Mouse (Mus musculus): ENCODE measurements around the gene Vgll4. TPM values are rescaled to one million over a fixed set of nuclear protein-coding genes. Genes with fewer than 3 reads are reported as not detected.

Gene Vgll4
- polyA plus RNA-seq, 1 experiment from 2014 or later = 101 TPM

- DNase-seq (ENCODE audit: low spot score) (no peak), ATAC-seq (ENCODE audit: insufficient number of reproducible peaks, low FRiP score, low TSS enrichment, low read depth) (no peak)
- Histone ChIP-seq H3K9me3 (ENCODE audit: control insufficient read depth, low read length) (no peaks in the 10 kb centered on the region), H3K4me3 (ENCODE audit: low read depth, low read length) (no peak overlapping the region), H3K9ac (ENCODE audit: low read length) (no peak overlapping the region), H3K4me2 (ENCODE audit: low read depth, severe bottlenecking) (no peak overlapping the region), H3K36me3 (ENCODE audit: control insufficient read depth, insufficient read depth, low read length) (no peaks in the 10 kb centered on the region; the same call in 1 of the 2 replicates), H3K4me1 (ENCODE audit: control insufficient read depth, insufficient read depth, low read length) (0 out of 2 replicates have a peak, but pooled peaks cover 3% of the 10 kb centered on the region), H3K27me3 (ENCODE audit: control insufficient read depth, insufficient read depth, low read length) (no peaks in the 10 kb centered on the region), H3K27ac (replicated peaks; ENCODE audit: low read depth, low read length) (no peak overlapping the region)
- WGBS = 60% methylated on average over 3 of the region's 3 CpGs
Observed at GRCm38 (mm10) chr6:115006065-115006464, 36.3 kb upstream of the Vgll4 start.

DNA sequence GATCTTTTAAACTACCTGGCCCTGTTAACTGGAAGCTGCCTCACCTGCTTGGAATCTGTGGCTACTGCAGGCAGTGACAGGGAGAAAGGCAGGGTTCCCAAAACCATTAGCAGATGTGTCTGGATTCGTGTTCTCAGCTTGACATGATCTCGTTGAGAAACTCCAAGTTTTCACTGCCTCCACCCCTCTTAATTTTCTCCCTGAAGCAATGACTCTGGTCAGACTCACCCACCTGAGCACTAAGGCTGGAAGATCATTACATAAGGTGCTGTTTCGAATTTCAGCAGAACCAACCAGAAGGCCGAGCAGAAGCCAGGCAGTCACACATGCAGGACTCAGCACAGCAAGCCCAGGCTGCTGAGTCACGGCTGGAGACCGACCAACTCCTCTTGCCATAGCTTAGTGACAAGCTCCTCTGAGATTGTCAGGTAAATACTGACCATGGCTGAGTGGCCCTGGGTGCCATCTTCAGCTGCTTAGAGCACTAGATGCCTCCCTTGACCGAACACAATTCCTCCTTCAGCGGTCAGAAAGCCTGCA, 35.6 kb upstream of the Vgll4 start:
- H3K9ac ChIP-seq (ENCODE audit: low read length) = no peak overlapping the region
- no peak for DNase-seq (ENCODE audit: low spot score)
- 0 out of 2 replicates have a peak, but pooled peaks cover 3% of the 10 kb centered on the region for H3K4me1 ChIP-seq (ENCODE audit: control insufficient read depth, insufficient read depth, low read length)
- 84% methylated on average over 8 of the region's 8 CpGs for WGBS
- no peaks in the 10 kb centered on the region; the same call in 1 of the 2 replicates for H3K36me3 ChIP-seq (ENCODE audit: control insufficient read depth, insufficient read depth, low read length)
- no peak overlapping the region for H3K4me2 ChIP-seq (ENCODE audit: low read depth, severe bottlenecking)
- no peak for ATAC-seq (ENCODE audit: insufficient number of reproducible peaks, low FRiP score, low TSS enrichment, low read depth)
- H3K9me3 ChIP-seq (ENCODE audit: control insufficient read depth, low read length) = no peaks in the 10 kb centered on the region
- H3K27me3 ChIP-seq (ENCODE audit: control insufficient read depth, insufficient read depth, low read length) = no peaks in the 10 kb centered on the region
- H3K4me3 ChIP-seq (ENCODE audit: low read depth, low read length) = no peak overlapping the region
- no peak overlapping the region for H3K27ac ChIP-seq (replicated peaks; ENCODE audit: low read depth, low read length)

GRCm38 (mm10) chr6:115004636-115005035, 34.8 kb upstream of the Vgll4 start:
- no peaks in the 10 kb centered on the region; the same call in 1 of the 2 replicates for H3K36me3 ChIP-seq (ENCODE audit: control insufficient read depth, insufficient read depth, low read length)
- 89% methylated on average over 8 of the region's 8 CpGs for WGBS
- H3K9ac ChIP-seq (ENCODE audit: low read length) = no peak overlapping the region
- no peaks in the 10 kb centered on the region for H3K27me3 ChIP-seq (ENCODE audit: control insufficient read depth, insufficient read depth, low read length)
- 0 out of 2 replicates have a peak, but pooled peaks cover 3% of the 10 kb centered on the region for H3K4me1 ChIP-seq (ENCODE audit: control insufficient read depth, insufficient read depth, low read length)
- H3K4me2 ChIP-seq (ENCODE audit: low read depth, severe bottlenecking) = no peak overlapping the region
- no peak overlapping the region for H3K4me3 ChIP-seq (ENCODE audit: low read depth, low read length)
- H3K9me3 ChIP-seq (ENCODE audit: control insufficient read depth, low read length) = no peaks in the 10 kb centered on the region
- H3K27ac ChIP-seq (replicated peaks; ENCODE audit: low read depth, low read length) = no peak overlapping the region
- DNase-seq (ENCODE audit: low spot score) (no peak), ATAC-seq (ENCODE audit: insufficient number of reproducible peaks, low FRiP score, low TSS enrichment, low read depth) (no peak)

DNA sequence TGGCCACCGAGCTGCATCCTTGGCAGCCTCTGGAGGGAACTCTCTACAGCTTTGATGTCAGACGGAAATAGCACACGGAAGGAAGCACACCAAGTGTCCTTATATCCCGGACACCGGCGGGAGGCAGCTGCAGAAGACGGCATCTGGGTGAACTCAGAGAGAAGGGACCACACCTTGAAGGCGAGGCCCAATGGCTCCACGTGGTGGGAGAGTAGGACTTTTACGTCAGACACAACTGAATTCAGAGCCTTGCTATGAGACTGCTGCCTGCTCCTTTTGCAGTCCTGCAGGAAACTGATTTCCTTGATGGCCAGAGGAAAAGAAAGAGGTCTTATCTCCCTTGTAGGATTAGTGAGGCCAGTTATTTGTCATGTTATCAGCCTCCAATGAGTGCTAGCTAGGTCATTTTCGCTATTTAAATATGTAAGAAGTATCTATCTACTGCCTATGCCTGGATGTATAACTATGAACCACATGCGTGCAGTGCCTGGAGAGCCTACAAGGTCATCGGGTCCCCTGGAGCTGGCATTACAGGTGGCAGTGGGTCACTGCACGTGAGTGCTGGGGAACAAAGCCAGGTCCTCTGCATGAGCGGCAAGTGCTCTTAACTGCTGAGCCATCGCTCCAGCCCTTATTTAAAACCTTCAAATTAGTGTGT, 28.7 kb upstream of the Vgll4 start:
- WGBS = 77% methylated on average over 16 of the region's 16 CpGs
- no peaks in the 10 kb centered on the region for H3K36me3 ChIP-seq (ENCODE audit: control insufficient read depth, insufficient read depth, low read length)

GRCm38 (mm10) chr6:114997471-114997870, 27.7 kb upstream of the Vgll4 start:
- DNase-seq (ENCODE audit: low spot score) (peak; percentile 48), ATAC-seq (ENCODE audit: insufficient number of reproducible peaks, low FRiP score, low TSS enrichment, low read depth) (peak; percentile 36; the same call in 1 of the 2 replicates)
- Histone ChIP-seq H3K4me1 (ENCODE audit: control insufficient read depth, insufficient read depth, low read length) (peaks cover 18% of the 10 kb centered on the region; the same call in 1 of the 2 replicates), H3K36me3 (ENCODE audit: control insufficient read depth, insufficient read depth, low read length) (no peaks in the 10 kb centered on the region), H3K4me3 (ENCODE audit: low read depth, low read length) (no peak overlapping the region), H3K27ac (replicated peaks; ENCODE audit: low read depth, low read length) (no peak overlapping the region; the same call in 1 of the 2 replicates), H3K9me3 (ENCODE audit: control insufficient read depth, low read length) (no peaks in the 10 kb centered on the region), H3K4me2 (ENCODE audit: low read depth, severe bottlenecking) (no peak overlapping the region), H3K9ac (ENCODE audit: low read length) (no peak overlapping the region), H3K27me3 (ENCODE audit: control insufficient read depth, insufficient read depth, low read length) (no peaks in the 10 kb centered on the region)
- 10% methylated on average over 5 of the region's 5 CpGs for WGBS

More for the DNA sequence above, 28.7 kb upstream of the Vgll4 start:
- Histone ChIP-seq H3K4me2 (ENCODE audit: low read depth, severe bottlenecking) (no peak overlapping the region), H3K27ac (replicated peaks; ENCODE audit: low read depth, low read length) (no peak overlapping the region; the same call in 1 of the 2 replicates), H3K9ac (ENCODE audit: low read length) (no peak overlapping the region), H3K4me3 (ENCODE audit: low read depth, low read length) (no peak overlapping the region), H3K9me3 (ENCODE audit: control insufficient read depth, low read length) (no peaks in the 10 kb centered on the region), H3K27me3 (ENCODE audit: control insufficient read depth, insufficient read depth, low read length) (no peaks in the 10 kb centered on the region), H3K4me1 (ENCODE audit: control insufficient read depth, insufficient read depth, low read length) (peaks cover 18% of the 10 kb centered on the region; the same call in 1 of the 2 replicates)
- no peak for DNase-seq (ENCODE audit: low spot score)
- ATAC-seq (ENCODE audit: insufficient number of reproducible peaks, low FRiP score, low TSS enrichment, low read depth) = no peak

- WGBS = 56% methylated on average over 5 of the region's 5 CpGs
Observed at GRCm38 (mm10) chr6:114996910-114997309, 27.1 kb upstream of the Vgll4 start.

GRCm38 (mm10) chr6:114994079-114994478, 24.3 kb upstream of the Vgll4 start:
- Histone ChIP-seq H3K4me1 (ENCODE audit: control insufficient read depth, insufficient read depth, low read length) (peaks cover 21% of the 10 kb centered on the region; the same call in 1 of the 2 replicates), H3K9ac (ENCODE audit: low read length) (no peak overlapping the region), H3K4me2 (ENCODE audit: low read depth, severe bottlenecking) (no peak overlapping the region), H3K36me3 (ENCODE audit: control insufficient read depth, insufficient read depth, low read length) (no peaks in the 10 kb centered on the region), H3K4me3 (ENCODE audit: low read depth, low read length) (no peak overlapping the region), H3K9me3 (ENCODE audit: control insufficient read depth, low read length) (no peaks in the 10 kb centered on the region), H3K27me3 (ENCODE audit: control insufficient read depth, insufficient read depth, low read length) (no peaks in the 10 kb centered on the region), H3K27ac (replicated peaks; ENCODE audit: low read depth, low read length) (no peak overlapping the region)
- ATAC-seq (ENCODE audit: insufficient number of reproducible peaks, low FRiP score, low TSS enrichment, low read depth) (no peak), DNase-seq (ENCODE audit: low spot score) (no peak)
- WGBS = 80% methylated on average over 5 of the region's 5 CpGs

More at GRCm38 (mm10) chr6:114996910-114997309, 27.1 kb upstream of the Vgll4 start:
- no peaks in the 10 kb centered on the region for H3K36me3 ChIP-seq (ENCODE audit: control insufficient read depth, insufficient read depth, low read length)
- peak overlapping the region; percentile 3; the same call in 1 of the 2 replicates for H3K27ac ChIP-seq (replicated peaks; ENCODE audit: low read depth, low read length)
- H3K9me3 ChIP-seq (ENCODE audit: control insufficient read depth, low read length) = no peaks in the 10 kb centered on the region
- no peak overlapping the region for H3K4me3 ChIP-seq (ENCODE audit: low read depth, low read length)
- no peak overlapping the region for H3K4me2 ChIP-seq (ENCODE audit: low read depth, severe bottlenecking)
- ATAC-seq (ENCODE audit: insufficient number of reproducible peaks, low FRiP score, low TSS enrichment, low read depth) (peak; percentile 17; the same call in 1 of the 2 replicates), DNase-seq (ENCODE audit: low spot score) (no peak)
- H3K9ac ChIP-seq (ENCODE audit: low read length) = no peak overlapping the region
- H3K4me1 ChIP-seq (ENCODE audit: control insufficient read depth, insufficient read depth, low read length) = peaks cover 18% of the 10 kb centered on the region; the same call in 1 of the 2 replicates
- no peaks in the 10 kb centered on the region for H3K27me3 ChIP-seq (ENCODE audit: control insufficient read depth, insufficient read depth, low read length)

- Histone ChIP-seq H3K27me3 (ENCODE audit: control insufficient read depth, insufficient read depth, low read length) (no peaks in the 10 kb centered on the region), H3K4me2 (ENCODE audit: low read depth, severe bottlenecking) (no peak overlapping the region), H3K4me3 (ENCODE audit: low read depth, low read length) (no peak overlapping the region), H3K27ac (replicated peaks; ENCODE audit: low read depth, low read length) (no peak overlapping the region), H3K9me3 (ENCODE audit: control insufficient read depth, low read length) (no peaks in the 10 kb centered on the region), H3K9ac (ENCODE audit: low read length) (no peak overlapping the region), H3K4me1 (ENCODE audit: control insufficient read depth, insufficient read depth, low read length) (peaks cover 23% of the 10 kb centered on the region; the same call in 1 of the 2 replicates), H3K36me3 (ENCODE audit: control insufficient read depth, insufficient read depth, low read length) (no peaks in the 10 kb centered on the region)
- DNase-seq (ENCODE audit: low spot score) (no peak), ATAC-seq (ENCODE audit: insufficient number of reproducible peaks, low FRiP score, low TSS enrichment, low read depth) (no peak)
- WGBS = 66% methylated on average over 8 of the region's 8 CpGs
Observed at GRCm38 (mm10) chr6:114993659-114994058, 23.9 kb upstream of the Vgll4 start.
